Mouse (Mus musculus): ENCODE measurements around the gene Srf.

Srf gene

GRCm38 (mm10) chr17:46555673-46556583 is at the start of gene Srf:
Srf (minus strand) TSS chr17:46556175.
- DNase-seq (ENCODE audit: low read depth, low spot score), result peak; percentile 96
- Histone ChIP-seq H3K36me3 (ENCODE audit: control insufficient read depth, insufficient read depth, low read length, poor library complexity, severe bottlenecking) (no peaks in the 10 kb centered on the region), H3K27me3 (ENCODE audit: control insufficient read depth, insufficient read depth, low read length, poor library complexity, severe bottlenecking) (no peaks in the 10 kb centered on the region)

GRCm38 (mm10) chr17:46605126-46605525 is 49.2 kb upstream of the Srf start:
- Histone ChIP-seq H3K27me3 (ENCODE audit: control insufficient read depth, insufficient read depth, low read length, poor library complexity, severe bottlenecking) (no peaks in the 10 kb centered on the region), H3K36me3 (ENCODE audit: control insufficient read depth, insufficient read depth, low read length, poor library complexity, severe bottlenecking) (no peaks in the 10 kb centered on the region)
- DNase-seq (ENCODE audit: low read depth, low spot score), result no peak

GRCm38 (mm10) chr17:46603229-46603628 is 47.3 kb upstream of the Srf start:
- H3K27me3 ChIP-seq (ENCODE audit: control insufficient read depth, insufficient read depth, low read length, poor library complexity, severe bottlenecking), result no peaks in the 10 kb centered on the region
- DNase-seq (ENCODE audit: low read depth, low spot score), result no peak
- H3K36me3 ChIP-seq (ENCODE audit: control insufficient read depth, insufficient read depth, low read length, poor library complexity, severe bottlenecking), result no peaks in the 10 kb centered on the region

DNA sequence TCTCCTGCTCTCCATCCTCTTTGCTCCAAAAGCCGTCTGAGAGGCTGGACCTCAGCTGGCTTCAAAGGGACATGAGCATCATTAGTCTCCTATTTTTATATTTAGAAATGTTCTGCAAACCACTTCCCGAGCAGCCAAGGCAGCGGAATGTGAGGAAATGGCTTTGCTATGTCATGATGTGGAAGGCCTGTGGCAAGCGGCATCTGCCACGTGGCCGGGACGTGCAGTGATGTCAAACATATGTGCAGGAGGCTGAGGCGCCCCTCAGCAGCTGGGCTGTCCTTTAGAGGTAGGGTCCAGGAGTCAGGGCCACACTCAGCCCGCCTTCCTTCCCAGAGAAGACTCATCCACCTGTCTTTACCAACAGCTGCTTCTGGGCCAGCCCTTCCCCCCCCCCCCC is 46.2 kb upstream of the Srf start:
- no peak for DNase-seq (ENCODE audit: low read depth, low spot score)
- H3K27me3 ChIP-seq (ENCODE audit: control insufficient read depth, insufficient read depth, low read length, poor library complexity, severe bottlenecking), result no peaks in the 10 kb centered on the region
- H3K36me3 ChIP-seq (ENCODE audit: control insufficient read depth, insufficient read depth, low read length, poor library complexity, severe bottlenecking), result no peaks in the 10 kb centered on the region

DNA sequence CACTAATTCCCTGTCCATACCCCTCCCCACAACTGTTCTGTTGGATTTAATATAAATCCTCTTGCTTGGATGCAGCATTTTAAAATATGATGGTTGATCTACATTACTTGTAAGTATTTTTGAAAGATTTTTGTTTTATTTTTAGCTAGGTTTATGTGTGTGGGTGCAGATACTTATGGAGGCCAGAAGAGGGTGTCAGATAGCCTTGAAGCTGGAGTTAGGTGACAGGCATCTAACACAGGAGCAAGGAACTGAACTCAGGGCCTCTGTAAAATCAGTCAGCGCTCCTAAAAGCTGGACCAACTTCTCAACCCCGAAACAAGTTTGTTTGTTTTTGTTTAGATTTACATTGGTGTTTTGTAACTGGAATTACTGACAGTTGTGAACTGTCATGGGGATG is 44.6 kb upstream of the Srf start:
- no peaks in the 10 kb centered on the region for H3K36me3 ChIP-seq (ENCODE audit: control insufficient read depth, insufficient read depth, low read length, poor library complexity, severe bottlenecking)
- peak; percentile 7 for DNase-seq (ENCODE audit: low read depth, low spot score)
- H3K27me3 ChIP-seq (ENCODE audit: control insufficient read depth, insufficient read depth, low read length, poor library complexity, severe bottlenecking), result no peaks in the 10 kb centered on the region

GRCm38 (mm10) chr17:46598963-46599362 is 43.0 kb upstream of the Srf start:
- no peaks in the 10 kb centered on the region for H3K36me3 ChIP-seq (ENCODE audit: control insufficient read depth, insufficient read depth, low read length, poor library complexity, severe bottlenecking)
- no peak for DNase-seq (ENCODE audit: low read depth, low spot score)
- H3K27me3 ChIP-seq (ENCODE audit: control insufficient read depth, insufficient read depth, low read length, poor library complexity, severe bottlenecking), result no peaks in the 10 kb centered on the region

GRCm38 (mm10) chr17:46597956-46598355 is 42.0 kb upstream of the Srf start:
- H3K27me3 ChIP-seq (ENCODE audit: control insufficient read depth, insufficient read depth, low read length, poor library complexity, severe bottlenecking), result no peaks in the 10 kb centered on the region
- DNase-seq (ENCODE audit: low read depth, low spot score), result no peak
- no peaks in the 10 kb centered on the region for H3K36me3 ChIP-seq (ENCODE audit: control insufficient read depth, insufficient read depth, low read length, poor library complexity, severe bottlenecking)

DNA sequence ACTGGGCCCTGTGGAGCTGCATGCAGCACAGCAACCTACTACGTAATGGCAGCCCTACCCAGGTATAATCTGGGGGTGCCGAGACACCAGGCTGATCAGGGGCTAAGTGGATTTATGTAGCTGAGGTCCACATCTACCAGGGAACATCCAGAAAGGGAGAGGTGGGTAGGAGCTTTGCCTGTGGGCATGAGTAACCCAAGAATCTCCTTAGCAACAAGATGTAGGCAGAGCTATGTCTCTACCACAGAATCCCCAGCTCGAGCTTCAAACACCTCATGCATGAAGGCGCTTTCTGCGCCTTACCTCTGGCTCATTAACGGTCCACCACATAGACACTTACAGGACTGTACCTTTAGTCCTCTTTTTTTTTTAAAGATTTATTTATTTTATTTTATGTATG is 39.4 kb upstream of the Srf start:
- DNase-seq (ENCODE audit: low read depth, low spot score), result no peak
- H3K36me3 ChIP-seq (ENCODE audit: control insufficient read depth, insufficient read depth, low read length, poor library complexity, severe bottlenecking), result no peaks in the 10 kb centered on the region
- H3K27me3 ChIP-seq (ENCODE audit: control insufficient read depth, insufficient read depth, low read length, poor library complexity, severe bottlenecking), result no peaks in the 10 kb centered on the region

DNA sequence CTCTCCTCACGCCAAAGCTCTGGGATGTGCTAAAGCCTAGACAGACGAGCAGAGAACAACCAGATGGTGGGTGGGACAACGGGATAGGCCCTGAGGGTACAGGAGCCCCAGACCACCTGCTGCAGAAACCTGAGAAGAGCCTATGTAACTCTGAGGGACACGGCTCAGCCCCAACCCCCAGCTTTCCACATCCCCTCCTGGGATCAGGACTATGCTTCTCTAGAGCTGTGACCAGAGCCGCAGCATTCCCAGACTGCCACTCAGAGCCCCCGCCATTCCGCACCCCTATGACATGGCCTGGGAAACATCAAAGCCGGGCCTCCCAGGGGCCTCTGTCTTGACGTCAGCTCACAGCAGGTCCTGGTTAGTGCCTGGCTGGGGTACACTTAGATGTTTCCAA is 38.6 kb upstream of the Srf start:
- no peaks in the 10 kb centered on the region for H3K27me3 ChIP-seq (ENCODE audit: control insufficient read depth, insufficient read depth, low read length, poor library complexity, severe bottlenecking)
- H3K36me3 ChIP-seq (ENCODE audit: control insufficient read depth, insufficient read depth, low read length, poor library complexity, severe bottlenecking), result no peaks in the 10 kb centered on the region
- DNase-seq (ENCODE audit: low read depth, low spot score), result no peak

DNA sequence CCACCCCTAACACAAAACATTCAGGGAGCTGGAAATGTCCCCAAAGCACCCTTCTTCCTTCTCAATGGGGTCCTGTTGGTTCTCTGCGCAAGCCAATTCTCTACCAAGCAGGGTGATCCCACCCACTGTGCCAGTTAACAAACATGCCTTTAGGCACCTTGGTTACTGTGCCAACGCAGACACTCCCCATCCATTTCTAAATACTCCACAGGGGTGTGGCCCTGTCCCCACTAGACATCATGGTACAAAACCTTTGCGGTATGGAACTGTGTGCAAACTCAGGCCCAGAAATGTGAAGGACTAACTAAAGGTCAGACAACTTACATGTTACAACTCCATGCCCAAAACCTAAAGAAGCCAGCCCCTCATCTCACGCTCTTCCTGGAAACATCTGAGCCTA is 37.1 kb upstream of the Srf start:
- Histone ChIP-seq H3K27me3 (ENCODE audit: control insufficient read depth, insufficient read depth, low read length, poor library complexity, severe bottlenecking) (no peaks in the 10 kb centered on the region), H3K36me3 (ENCODE audit: control insufficient read depth, insufficient read depth, low read length, poor library complexity, severe bottlenecking) (no peaks in the 10 kb centered on the region)
- DNase-seq (ENCODE audit: low read depth, low spot score), result no peak

DNA sequence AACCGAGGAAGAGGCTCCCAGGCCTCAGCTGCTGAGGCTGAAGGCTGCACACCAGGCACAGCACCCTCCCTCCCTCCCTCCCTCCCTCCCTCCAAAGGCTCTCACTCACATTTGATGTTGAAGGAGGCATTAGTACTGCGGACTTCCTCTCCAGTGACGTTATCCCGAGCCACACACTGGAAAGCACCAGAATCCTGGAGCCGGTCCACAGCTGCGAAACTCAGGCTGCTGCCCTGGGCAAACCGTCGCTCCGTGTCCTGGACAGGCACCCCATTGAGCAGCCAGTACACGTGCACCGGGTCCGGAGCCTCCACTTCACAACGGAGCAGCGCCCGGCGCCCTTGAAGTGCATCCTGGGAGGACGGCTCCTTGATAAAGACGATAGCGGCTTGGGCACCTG is 35.4 kb upstream of the Srf start:
- Histone ChIP-seq H3K36me3 (ENCODE audit: control insufficient read depth, insufficient read depth, low read length, poor library complexity, severe bottlenecking) (no peaks in the 10 kb centered on the region), H3K27me3 (ENCODE audit: control insufficient read depth, insufficient read depth, low read length, poor library complexity, severe bottlenecking) (no peaks in the 10 kb centered on the region)
- no peak for DNase-seq (ENCODE audit: low read depth, low spot score)

DNA sequence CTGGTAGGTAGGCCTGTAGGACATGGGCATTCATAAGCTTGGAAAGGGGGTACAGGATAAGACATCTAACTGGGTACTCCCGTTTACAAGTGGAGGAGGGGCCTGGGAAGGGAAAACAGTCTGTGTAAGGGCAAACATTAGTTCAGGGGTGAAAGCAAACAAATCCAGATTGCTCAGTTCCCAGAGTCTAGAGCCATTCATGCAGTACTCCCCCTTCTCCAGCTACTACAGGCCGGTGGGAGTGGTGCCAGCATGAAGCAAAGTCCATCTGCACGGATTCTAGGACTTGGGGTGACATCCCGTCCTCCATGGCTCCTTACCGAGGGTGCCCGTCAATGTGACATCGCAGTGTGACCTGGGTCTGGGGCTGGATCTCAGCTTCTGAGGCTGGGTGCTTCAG is 34.5 kb upstream of the Srf start:
- no peaks in the 10 kb centered on the region for H3K36me3 ChIP-seq (ENCODE audit: control insufficient read depth, insufficient read depth, low read length, poor library complexity, severe bottlenecking)
- no peak for DNase-seq (ENCODE audit: low read depth, low spot score)
- no peaks in the 10 kb centered on the region for H3K27me3 ChIP-seq (ENCODE audit: control insufficient read depth, insufficient read depth, low read length, poor library complexity, severe bottlenecking)

GRCm38 (mm10) chr17:46589635-46590314 is 33.8 kb upstream of the Srf start:
- H3K36me3 ChIP-seq (ENCODE audit: control insufficient read depth, insufficient read depth, low read length, poor library complexity, severe bottlenecking), result no peaks in the 10 kb centered on the region
- no peaks in the 10 kb centered on the region for H3K27me3 ChIP-seq (ENCODE audit: control insufficient read depth, insufficient read depth, low read length, poor library complexity, severe bottlenecking)
- no peak for DNase-seq (ENCODE audit: low read depth, low spot score)

- no peak for DNase-seq (ENCODE audit: low read depth, low spot score)
- H3K27me3 ChIP-seq (ENCODE audit: control insufficient read depth, insufficient read depth, low read length, poor library complexity, severe bottlenecking), result no peaks in the 10 kb centered on the region
- no peaks in the 10 kb centered on the region for H3K36me3 ChIP-seq (ENCODE audit: control insufficient read depth, insufficient read depth, low read length, poor library complexity, severe bottlenecking)
Measured at GRCm38 (mm10) chr17:46588913-46589312, 32.9 kb upstream of the Srf start.

DNA sequence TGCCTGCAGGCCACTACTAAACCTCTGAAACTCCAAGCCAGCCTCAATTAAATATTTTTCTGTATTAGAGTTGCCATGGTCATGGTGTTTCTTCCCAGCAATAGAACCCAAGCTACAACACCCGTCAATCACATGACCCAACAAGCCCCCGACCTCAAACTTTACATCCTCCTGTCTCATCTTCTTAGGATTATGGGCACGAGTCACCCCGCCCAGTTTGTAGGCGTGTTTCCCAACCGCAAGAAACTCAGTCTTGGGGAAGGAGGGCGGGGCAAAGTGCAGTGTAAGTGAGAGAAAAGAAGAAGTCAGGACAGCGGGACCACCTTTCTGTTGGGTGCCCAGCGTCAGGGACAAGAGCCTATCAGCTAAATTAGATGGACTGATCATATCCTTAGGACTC is 32.2 kb upstream of the Srf start:
- Histone ChIP-seq H3K36me3 (ENCODE audit: control insufficient read depth, insufficient read depth, low read length, poor library complexity, severe bottlenecking) (no peaks in the 10 kb centered on the region), H3K27me3 (ENCODE audit: control insufficient read depth, insufficient read depth, low read length, poor library complexity, severe bottlenecking) (no peaks in the 10 kb centered on the region)
- peak; percentile 6 for DNase-seq (ENCODE audit: low read depth, low spot score)

All from splenic B cell, adult 2 months (primary cell).